Mouse (Mus musculus): ENCODE results near the gene Ccdc24.

DNA sequence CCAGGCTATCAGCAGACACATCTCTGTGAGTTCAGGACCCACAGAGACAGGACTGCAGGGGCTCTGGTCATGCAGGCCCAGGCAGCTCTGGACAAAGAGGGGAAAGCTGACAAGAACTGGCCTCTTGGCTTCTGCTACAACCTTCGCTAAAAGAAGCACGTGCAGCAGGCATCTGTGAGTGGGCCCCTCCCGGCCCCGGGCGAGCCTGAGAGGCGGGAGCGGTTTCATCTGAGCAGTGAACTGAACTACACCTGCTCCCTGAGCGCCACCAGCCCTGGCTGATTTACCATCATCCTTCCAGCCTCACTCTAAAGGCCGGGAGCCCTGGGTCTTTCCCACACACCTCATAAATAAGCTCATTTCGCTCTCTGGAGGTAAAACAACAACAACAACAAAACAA, 5.9 kb upstream of the Ccdc24 start:
- TF ChIP-seq CTCF (IDR thresholded peaks at IDR 0.05; ENCODE audit: low read depth) (no peak), EP300 (IDR thresholded peaks at IDR 0.05; ENCODE audit: low read depth) (no peak)
